Mouse (Mus musculus) cerebellum, postnatal 14 days (tissue): ENCODE measurements around the gene Lpp.

Experiments used
- DNase-seq, 2 experiments: peaks; one replicate each; pipeline ENCODE4 v3.0.0; 2021; ENCODE audit warnings: mixed read lengths in 2 of 2

The Lpp gene

GRCm38 (mm10) chr16:24566277-24566676 lies 173.0 kb downstream of the Lpp start:
- peak; percentile 17 to 23 for DNase-seq

- DNase-seq = no peak
Observed at GRCm38 (mm10) chr16:24567562-24567961, 174.3 kb downstream of the Lpp start.

- DNase-seq = no peak
Observed at GRCm38 (mm10) chr16:24568061-24568460, 174.8 kb downstream of the Lpp start.

GRCm38 (mm10) chr16:24569681-24570080 lies 176.4 kb downstream of the Lpp start:
- DNase-seq = peak; percentile 15

- DNase-seq = no peak
Observed at GRCm38 (mm10) chr16:24576999-24577398, 183.7 kb downstream of the Lpp start.

- no peak for DNase-seq
Observed at GRCm38 (mm10) chr16:24577798-24578197, 184.5 kb downstream of the Lpp start.

- DNase-seq = no peak
Observed at GRCm38 (mm10) chr16:24582847-24583246, 189.5 kb downstream of the Lpp start.

GRCm38 (mm10) chr16:24593535-24593934 lies 200.2 kb downstream of the Lpp start:
- no peak for DNase-seq

- no peak for DNase-seq
Observed at GRCm38 (mm10) chr16:24594508-24594907, 201.2 kb downstream of the Lpp start.

- no peak for DNase-seq
Observed at GRCm38 (mm10) chr16:24595493-24595892, 202.2 kb downstream of the Lpp start.

GRCm38 (mm10) chr16:24598567-24598966 lies 205.3 kb downstream of the Lpp start:
- no peak for DNase-seq

- DNase-seq = no peak
Observed at GRCm38 (mm10) chr16:24599766-24600165, 206.5 kb downstream of the Lpp start.

- no peak for DNase-seq
Observed at GRCm38 (mm10) chr16:24600260-24600948, 207.1 kb downstream of the Lpp start.

- DNase-seq = no peak
Observed at GRCm38 (mm10) chr16:24603342-24603741, 210.0 kb downstream of the Lpp start.

GRCm38 (mm10) chr16:24607896-24608457 lies 214.7 kb downstream of the Lpp start:
- DNase-seq = peak in 1 of 2 experiments; percentile 18

GRCm38 (mm10) chr16:24619458-24619857 lies 226.2 kb downstream of the Lpp start:
- DNase-seq = no peak

- DNase-seq = no peak
Observed at GRCm38 (mm10) chr16:24620021-24620420, 226.7 kb downstream of the Lpp start.

GRCm38 (mm10) chr16:24622226-24623194 lies 229.2 kb downstream of the Lpp start:
- no peak for DNase-seq

GRCm38 (mm10) chr16:24624335-24624734 lies 231.0 kb downstream of the Lpp start:
- DNase-seq = no peak

- DNase-seq = no peak
Observed at GRCm38 (mm10) chr16:24625576-24625975, 232.3 kb downstream of the Lpp start.

- no peak for DNase-seq
Observed at GRCm38 (mm10) chr16:24628779-24629178, 235.5 kb downstream of the Lpp start.

GRCm38 (mm10) chr16:24629218-24630172 lies 236.2 kb downstream of the Lpp start:
- DNase-seq = no peak
